Mouse (Mus musculus) ES-CJ7 (cell line): ENCODE results near the gene Pgs1.

ENCODE experiments used
- DNase-seq: peaks from one replicate; pipeline ENCODE4 v3.0.0; 2011; ENCODE audit warnings: low read depth, low spot score

Gene Pgs1

GRCm38 (mm10) chr11:117976081-117976582, 10.0 kb upstream of the Pgs1 start:
- peak; percentile 86 for DNase-seq

GRCm38 (mm10) chr11:117977694-117978360, 8.3 kb upstream of the Pgs1 start:
- DNase-seq = no peak

GRCm38 (mm10) chr11:117979388-117979787, 6.7 kb upstream of the Pgs1 start:
- DNase-seq = no peak

GRCm38 (mm10) chr11:117982426-117982825, 3.7 kb upstream of the Pgs1 start:
- DNase-seq = no peak

GRCm38 (mm10) chr11:117983770-117984169, 2.3 kb upstream of the Pgs1 start:
- no peak for DNase-seq

GRCm38 (mm10) chr11:117987032-117987451, 950 bp downstream of the Pgs1 start:
- DNase-seq = no peak

- no peak for DNase-seq
Observed at GRCm38 (mm10) chr11:117987968-117988367, 1.9 kb downstream of the Pgs1 start.

- no peak for DNase-seq
Observed at GRCm38 (mm10) chr11:117989241-117989640, 3.1 kb downstream of the Pgs1 start.

GRCm38 (mm10) chr11:117989926-117990325, 3.8 kb downstream of the Pgs1 start:
- DNase-seq = no peak

GRCm38 (mm10) chr11:117991502-117992470, 5.7 kb downstream of the Pgs1 start:
- DNase-seq = no peak

- DNase-seq = no peak
Observed at GRCm38 (mm10) chr11:117993190-117994175, 7.4 kb downstream of the Pgs1 start.

GRCm38 (mm10) chr11:117994250-117995057, 8.4 kb downstream of the Pgs1 start:
- no peak for DNase-seq

GRCm38 (mm10) chr11:117995255-117995654, 9.2 kb downstream of the Pgs1 start:
- DNase-seq = no peak

- no peak for DNase-seq
Observed at GRCm38 (mm10) chr11:117995661-117996060, 9.6 kb downstream of the Pgs1 start.

GRCm38 (mm10) chr11:117996066-117996465, 10.0 kb downstream of the Pgs1 start:
- peak; percentile 74 for DNase-seq

- no peak for DNase-seq
Observed at GRCm38 (mm10) chr11:117997085-117997484, 11.0 kb downstream of the Pgs1 start.

GRCm38 (mm10) chr11:117998356-117998755, 12.3 kb downstream of the Pgs1 start:
- DNase-seq = no peak

- DNase-seq = no peak
Observed at GRCm38 (mm10) chr11:117999260-117999934, 13.3 kb downstream of the Pgs1 start.

- no peak for DNase-seq
Observed at GRCm38 (mm10) chr11:118000083-118000482, 14.0 kb downstream of the Pgs1 start.
